Mouse (Mus musculus): ENCODE results near the gene Tbcb. TPM values are rescaled to one million over a fixed set of nuclear protein-coding genes. Genes with fewer than 3 reads are reported as not detected.
"Not testable (repeated sequence)": the region's sequence is repeated elsewhere in the genome, so short reads cannot be mapped to it uniquely, and the experiment has no call there.

Gene Tbcb
- polyA plus RNA-seq, 1 experiment from 2014 or later, result 41.8 TPM

DNA sequence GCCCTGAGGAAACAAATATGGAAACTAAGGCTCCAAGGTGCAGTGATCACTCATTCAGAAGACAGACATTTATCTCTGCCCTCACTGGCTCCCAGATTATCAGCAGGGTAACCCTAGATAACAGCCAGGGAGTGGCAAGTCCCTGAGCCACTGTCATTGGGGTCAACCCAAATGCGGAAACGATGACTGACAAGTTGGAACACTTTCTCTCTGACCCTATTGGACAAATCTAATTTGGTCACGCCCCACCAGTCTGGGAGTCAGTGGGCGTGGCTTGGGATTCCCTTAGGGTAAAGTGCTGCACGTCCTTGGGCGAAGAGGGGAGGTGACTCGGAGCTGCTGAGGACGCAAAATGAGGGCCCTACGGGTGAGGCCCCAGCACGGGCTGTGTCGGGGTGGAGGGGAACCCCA, 48.2 kb downstream of the Tbcb start, which contains the start of gene Cox7a1:
Gene Cox7a1, plus strand, starts transcription at position 266 of the 411 bp plus-strand sequence.
- peak within 1 kb of the TSS; percentile 38 for H3K4me3 ChIP-seq (ENCODE audit: low read depth, low read length)
- DNase-seq (peak; percentile 89), ATAC-seq (peak; percentile 86)
- H3K9me3 ChIP-seq (ENCODE audit: low read length), result no peaks in the 10 kb centered on the region
- peaks cover 6% of the 10 kb centered on the region for H3K4me1 ChIP-seq (ENCODE audit: insufficient read depth)
- 0 out of 2 replicates have a peak within 1 kb of the TSS, but pooled peaks have one; percentile 0 for H3K9ac ChIP-seq (replicated peaks)
- TF ChIP-seq EP300 (IDR thresholded peaks at IDR 0.05; ENCODE audit: low read depth) (no peak), CTCF (IDR thresholded peaks at IDR 0.05; ENCODE audit: low read depth) (no peak)
- no peak within 1 kb of the TSS for H3K27ac ChIP-seq (ENCODE audit: low read depth)
- H3K27me3 ChIP-seq (ENCODE audit: insufficient read depth, low read length), result no peaks in the 10 kb centered on the region
- under 1% methylated on average over 11 of the region's 11 CpGs for WGBS (ENCODE audit: insufficient replicate concordance)
- H3K36me3 ChIP-seq (replicated peaks; ENCODE audit: insufficient read depth, low read length), result peaks cover 30% of the 10 kb centered on the region
- H3K4me2 ChIP-seq (ENCODE audit: low read depth, low read length), result peak within 1 kb of the TSS; percentile 77

DNA sequence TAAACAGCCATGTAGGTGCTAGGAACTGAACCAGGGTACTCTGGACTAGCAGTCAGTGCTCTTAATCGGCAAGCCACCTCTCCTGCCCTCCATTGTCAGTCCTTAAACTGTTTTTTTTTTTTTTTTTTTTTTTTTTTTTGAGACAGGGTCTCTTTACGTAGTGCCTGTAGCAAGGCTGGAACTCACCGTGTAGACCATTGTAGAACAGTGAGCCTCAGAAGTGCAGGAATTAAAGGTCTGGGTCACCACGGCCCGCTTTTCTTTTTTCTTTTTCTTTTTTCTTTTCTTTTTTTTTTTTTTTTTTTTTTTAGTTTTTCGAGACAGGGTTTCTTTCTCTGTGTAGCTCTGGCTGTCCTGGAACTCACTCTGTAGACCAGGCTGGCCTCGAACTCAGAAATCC, 48.9 kb downstream of the Tbcb start:
- not testable (repeated sequence) for ATAC-seq; DNase-seq; H3K27ac ChIP-seq (ENCODE audit: low read depth); H3K4me3 ChIP-seq (ENCODE audit: low read depth, low read length); H3K4me1 ChIP-seq (ENCODE audit: insufficient read depth); H3K9ac ChIP-seq (replicated peaks); H3K9me3 ChIP-seq (ENCODE audit: low read length); H3K27me3 ChIP-seq (ENCODE audit: insufficient read depth, low read length)
- H3K4me2 ChIP-seq (ENCODE audit: low read depth, low read length), result peak overlapping the region; percentile 77; the same call in 1 of the 2 replicates
- WGBS (ENCODE audit: insufficient replicate concordance), result 68% methylated on average over 7 of the region's 7 CpGs
- H3K36me3 ChIP-seq (replicated peaks; ENCODE audit: insufficient read depth, low read length), result peaks cover 23% of the 10 kb centered on the region

DNA sequence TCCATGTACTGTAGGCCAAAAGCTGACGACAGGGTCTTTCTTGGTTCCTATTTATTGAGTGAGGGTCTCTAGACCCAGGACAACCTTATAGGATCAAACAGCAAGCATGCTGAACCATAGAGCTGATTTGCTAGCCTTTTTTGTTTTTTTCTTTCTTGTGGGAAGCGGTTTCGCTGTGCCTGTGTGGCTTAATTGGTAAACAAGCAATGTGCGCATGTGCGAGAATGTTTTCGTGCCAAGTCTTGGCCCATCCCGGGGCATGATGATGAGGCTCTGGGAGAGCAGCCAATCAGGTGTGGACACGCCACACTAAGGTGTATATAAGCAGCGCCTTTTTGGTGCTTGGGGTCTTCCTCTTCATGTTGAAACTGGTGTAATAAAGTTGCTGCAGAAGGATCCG, 50.1 kb downstream of the Tbcb start:
- not testable (repeated sequence) for H3K9ac ChIP-seq (replicated peaks); H3K4me1 ChIP-seq (ENCODE audit: insufficient read depth); DNase-seq; H3K4me3 ChIP-seq (ENCODE audit: low read depth, low read length); H3K27me3 ChIP-seq (ENCODE audit: insufficient read depth, low read length); ATAC-seq; H3K4me2 ChIP-seq (ENCODE audit: low read depth, low read length); H3K9me3 ChIP-seq (ENCODE audit: low read length); H3K27ac ChIP-seq (ENCODE audit: low read depth)
- H3K36me3 ChIP-seq (replicated peaks; ENCODE audit: insufficient read depth, low read length), result peaks cover 17% of the 10 kb centered on the region
- 90% methylated on average over 9 of the region's 10 CpGs for WGBS (ENCODE audit: insufficient replicate concordance)

DNA sequence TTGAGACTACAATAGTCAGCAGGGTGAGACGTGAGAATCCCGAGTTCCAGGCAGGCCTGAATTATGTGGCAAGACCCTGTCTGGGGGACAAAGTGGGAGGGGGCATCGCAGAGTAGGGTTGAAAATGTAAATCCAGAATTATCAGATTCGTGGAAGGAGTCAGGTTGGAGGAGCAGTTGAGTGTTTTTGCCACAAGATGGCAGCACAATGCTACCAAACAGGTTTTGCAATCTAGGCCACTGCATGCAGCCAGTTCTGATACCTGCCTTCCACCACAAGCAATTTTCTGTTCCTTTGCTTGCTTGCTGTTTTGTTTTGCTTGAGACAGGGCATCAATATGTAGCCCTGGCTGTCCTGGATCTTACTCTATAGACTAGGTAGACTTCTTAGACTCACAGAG, 50.8 kb downstream of the Tbcb start:
- H3K4me1 ChIP-seq (ENCODE audit: insufficient read depth), result peaks cover 6% of the 10 kb centered on the region
- ATAC-seq, result peak; percentile 30; the same call in 1 of the 2 replicates

DNA sequence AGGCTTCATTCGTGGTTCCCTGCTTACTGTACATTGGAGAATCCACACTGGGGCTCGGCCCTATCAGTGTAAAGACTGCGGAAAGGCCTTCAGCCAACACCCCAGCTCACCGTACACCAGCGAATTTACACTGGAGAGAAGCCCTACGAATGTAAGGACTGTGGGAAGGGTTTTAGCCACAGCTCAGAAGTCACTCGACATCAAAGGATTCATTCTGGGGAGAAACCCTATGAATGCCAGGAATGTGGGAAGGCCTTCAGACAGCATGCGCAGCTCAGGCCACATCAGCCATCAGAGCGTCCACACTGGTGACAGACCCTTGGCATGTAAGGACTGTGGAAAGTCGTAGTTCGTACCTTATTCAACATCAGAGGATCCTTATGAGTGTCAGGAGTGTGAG, 53.8 kb downstream of the Tbcb start:
- Histone ChIP-seq H3K4me3 (ENCODE audit: low read depth, low read length) (no peak overlapping the region), H3K4me1 (ENCODE audit: insufficient read depth) (no peaks in the 10 kb centered on the region), H3K27ac (ENCODE audit: low read depth) (no peak overlapping the region), H3K36me3 (replicated peaks; ENCODE audit: insufficient read depth, low read length) (peaks cover 6% of the 10 kb centered on the region; the same call in 1 of the 2 replicates), H3K27me3 (ENCODE audit: insufficient read depth, low read length) (no peaks in the 10 kb centered on the region), H3K9ac (replicated peaks) (no peak overlapping the region), H3K9me3 (ENCODE audit: low read length) (no peaks in the 10 kb centered on the region), H3K4me2 (ENCODE audit: low read depth, low read length) (no peak overlapping the region)
- no peak for ATAC-seq
- WGBS (ENCODE audit: insufficient replicate concordance), result 81% methylated on average over 11 of the region's 11 CpGs
- DNase-seq, result no peak
- no peak for TF ChIP-seq EP300 (IDR thresholded peaks at IDR 0.05; ENCODE audit: low read depth)
- TF ChIP-seq CTCF (IDR thresholded peaks at IDR 0.05; ENCODE audit: low read depth), result no peak

More for the DNA sequence above, 50.8 kb downstream of the Tbcb start:
- no peak overlapping the region for H3K4me3 ChIP-seq (ENCODE audit: low read depth, low read length)
- no peak overlapping the region for H3K9ac ChIP-seq (replicated peaks)
- peaks cover 11% of the 10 kb centered on the region for H3K36me3 ChIP-seq (replicated peaks; ENCODE audit: insufficient read depth, low read length)
- TF ChIP-seq CTCF (IDR thresholded peaks at IDR 0.05; ENCODE audit: low read depth), result peak; percentile 96
- no peak for TF ChIP-seq EP300 (IDR thresholded peaks at IDR 0.05; ENCODE audit: low read depth)
- WGBS (ENCODE audit: insufficient replicate concordance), result 2% methylated on average over 4 of the region's 4 CpGs
- DNase-seq, result peak; percentile 80
- H3K9me3 ChIP-seq (ENCODE audit: low read length), result no peaks in the 10 kb centered on the region
- no peak overlapping the region for H3K27ac ChIP-seq (ENCODE audit: low read depth)
- H3K27me3 ChIP-seq (ENCODE audit: insufficient read depth, low read length), result no peaks in the 10 kb centered on the region
- no peak overlapping the region for H3K4me2 ChIP-seq (ENCODE audit: low read depth, low read length)

DNA sequence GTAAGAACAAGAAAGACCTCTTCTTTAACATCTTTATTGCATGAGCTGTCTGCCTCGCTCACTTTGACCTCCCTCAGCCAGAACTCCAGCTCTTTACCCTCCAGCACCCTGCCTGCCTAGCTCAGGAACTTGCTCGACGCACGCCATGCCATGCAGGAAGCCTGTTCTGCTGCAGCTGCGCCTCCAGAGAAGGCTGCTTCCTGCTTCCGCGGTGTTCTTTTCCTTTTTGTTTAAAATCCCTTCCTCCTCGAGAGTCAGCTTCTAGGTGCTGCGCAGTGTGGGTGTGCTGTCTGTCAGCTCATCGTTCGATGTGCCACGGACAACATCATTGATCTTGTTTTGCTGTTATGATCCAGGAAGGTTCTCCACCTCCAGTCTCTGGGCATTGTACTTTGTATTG, 55.6 kb downstream of the Tbcb start:
- DNase-seq (no peak), ATAC-seq (no peak)
- 55% methylated on average over 12 of the region's 12 CpGs for WGBS (ENCODE audit: insufficient replicate concordance)
- H3K4me3 ChIP-seq (ENCODE audit: low read depth, low read length), result no peak overlapping the region
- no peak overlapping the region for H3K9ac ChIP-seq (replicated peaks)
- H3K4me1 ChIP-seq (ENCODE audit: insufficient read depth), result no peaks in the 10 kb centered on the region
- no peaks in the 10 kb centered on the region for H3K27me3 ChIP-seq (ENCODE audit: insufficient read depth, low read length)
- H3K36me3 ChIP-seq (replicated peaks; ENCODE audit: insufficient read depth, low read length), result peaks cover 6% of the 10 kb centered on the region; the same call in 1 of the 2 replicates
- no peaks in the 10 kb centered on the region for H3K9me3 ChIP-seq (ENCODE audit: low read length)
- no peak for TF ChIP-seq CTCF (IDR thresholded peaks at IDR 0.05; ENCODE audit: low read depth)
- no peak for TF ChIP-seq EP300 (IDR thresholded peaks at IDR 0.05; ENCODE audit: low read depth)
- H3K4me2 ChIP-seq (ENCODE audit: low read depth, low read length), result 0 out of 2 replicates have a peak overlapping the region, but pooled peaks have one; percentile 4
- H3K27ac ChIP-seq (ENCODE audit: low read depth), result no peak overlapping the region

Other genes with a start within 250 kb of the Tbcb start
- gene Zfp568, start 248.3 kb downstream of the Tbcb start, polyA plus RNA-seq (2015; fragmentation: Nextera tagmentation; extraction: Ambion mirVana), result 5.5 and 6.4 TPM in 2 replicates
- 0.31 and 0.36 TPM in 2 replicates for gene Zfp14, start 180.9 kb downstream of the Tbcb start, polyA plus RNA-seq (2015; fragmentation: Nextera tagmentation; extraction: Ambion mirVana)
- 0.54 and 0.68 TPM in 2 replicates for gene Zfp82, start 159.4 kb downstream of the Tbcb start, polyA plus RNA-seq (2015; fragmentation: Nextera tagmentation; extraction: Ambion mirVana)
- not detected in 2 replicates for gene Gm26920, start 141.9 kb downstream of the Tbcb start, polyA plus RNA-seq (2015; fragmentation: Nextera tagmentation; extraction: Ambion mirVana)
- 1.2 and 1.7 TPM in 2 replicates for gene Zfp566, start 141.7 kb downstream of the Tbcb start, polyA plus RNA-seq (2015; fragmentation: Nextera tagmentation; extraction: Ambion mirVana)
- 10.1 and 10.7 TPM in 2 replicates for gene Zfp260, start 137.5 kb downstream of the Tbcb start, polyA plus RNA-seq (2015; fragmentation: Nextera tagmentation; extraction: Ambion mirVana)
- 0.54 and 0.75 TPM in 2 replicates for gene Zfp382, start 110.3 kb downstream of the Tbcb start, polyA plus RNA-seq (2015; fragmentation: Nextera tagmentation; extraction: Ambion mirVana)
- 2.1 and 3.1 TPM in 2 replicates for gene Zfp146, start 62.5 kb downstream of the Tbcb start, polyA plus RNA-seq (2015; fragmentation: Nextera tagmentation; extraction: Ambion mirVana)
- gene Cox7a1, start 48.1 kb downstream of the Tbcb start, polyA plus RNA-seq (2015; fragmentation: Nextera tagmentation; extraction: Ambion mirVana), result 7.0 and 15.1 TPM in 2 replicates
- gene Capns1, start 33.5 kb downstream of the Tbcb start, polyA plus RNA-seq (2015; fragmentation: Nextera tagmentation; extraction: Ambion mirVana), result 30.2 and 30.6 TPM in 2 replicates
- gene Polr2i, start 324 bp downstream of the Tbcb start, polyA plus RNA-seq (2015; fragmentation: Nextera tagmentation; extraction: Ambion mirVana), result 42.9 and 43.3 TPM in 2 replicates
- not detected in 2 replicates for gene Ovol3, start 3.5 kb upstream of the Tbcb start, polyA plus RNA-seq (2015; fragmentation: Nextera tagmentation; extraction: Ambion mirVana)
- 0.08 and 0.15 TPM in 2 replicates for gene Thap8, start 47.8 kb upstream of the Tbcb start, polyA plus RNA-seq (2015; fragmentation: Nextera tagmentation; extraction: Ambion mirVana)
- gene Wdr62, start 48.1 kb upstream of the Tbcb start, polyA plus RNA-seq (2015; fragmentation: Nextera tagmentation; extraction: Ambion mirVana), result 3.1 and 3.4 TPM in 2 replicates
- 0.34 and 0.59 TPM in 2 replicates for gene Clip3, start 59.5 kb upstream of the Tbcb start, polyA plus RNA-seq (2015; fragmentation: Nextera tagmentation; extraction: Ambion mirVana)
- 23.1 and 23.9 TPM in 2 replicates for gene Alkbh6, start 76.4 kb upstream of the Tbcb start, polyA plus RNA-seq (2015; fragmentation: Nextera tagmentation; extraction: Ambion mirVana)
- 11.4 and 12.8 TPM in 2 replicates for gene Syne4, start 82.5 kb upstream of the Tbcb start, polyA plus RNA-seq (2015; fragmentation: Nextera tagmentation; extraction: Ambion mirVana)
- not detected in 2 replicates for gene E130208F15Rik, start 89.5 kb upstream of the Tbcb start, polyA plus RNA-seq (2015; fragmentation: Nextera tagmentation; extraction: Ambion mirVana)
- gene Sdhaf1, start 91.6 kb upstream of the Tbcb start, polyA plus RNA-seq (2015; fragmentation: Nextera tagmentation; extraction: Ambion mirVana), result 14.0 TPM in 2 replicates
- 7.4 and 8.3 TPM in 2 replicates for gene Lrfn3, start 130.5 kb upstream of the Tbcb start, polyA plus RNA-seq (2015; fragmentation: Nextera tagmentation; extraction: Ambion mirVana)
- gene Tyrobp, start 181.5 kb upstream of the Tbcb start, polyA plus RNA-seq (2015; fragmentation: Nextera tagmentation; extraction: Ambion mirVana), result 221 and 231 TPM in 2 replicates
- gene Hcst, start 187.6 kb upstream of the Tbcb start, polyA plus RNA-seq (2015; fragmentation: Nextera tagmentation; extraction: Ambion mirVana), result 17.4 and 17.6 TPM in 2 replicates
- 1.7 and 2.3 TPM in 2 replicates for gene Nfkbid, start 189.5 kb upstream of the Tbcb start, polyA plus RNA-seq (2015; fragmentation: Nextera tagmentation; extraction: Ambion mirVana)
- 1.2 and 1.6 TPM in 2 replicates for gene Aplp1, start 213.3 kb upstream of the Tbcb start, polyA plus RNA-seq (2015; fragmentation: Nextera tagmentation; extraction: Ambion mirVana)
- 0.05 TPM in 1 of 2 replicates, not detected in the other for gene Kirrel2, start 225.4 kb upstream of the Tbcb start, polyA plus RNA-seq (2015; fragmentation: Nextera tagmentation; extraction: Ambion mirVana)
- 0.06 and 0.07 TPM in 2 replicates for gene Nphs1, start 226.0 kb upstream of the Tbcb start, polyA plus RNA-seq (2015; fragmentation: Nextera tagmentation; extraction: Ambion mirVana)